ENCODE assay signal across 19 mouse cellular contexts in the genomic region with DNA sequence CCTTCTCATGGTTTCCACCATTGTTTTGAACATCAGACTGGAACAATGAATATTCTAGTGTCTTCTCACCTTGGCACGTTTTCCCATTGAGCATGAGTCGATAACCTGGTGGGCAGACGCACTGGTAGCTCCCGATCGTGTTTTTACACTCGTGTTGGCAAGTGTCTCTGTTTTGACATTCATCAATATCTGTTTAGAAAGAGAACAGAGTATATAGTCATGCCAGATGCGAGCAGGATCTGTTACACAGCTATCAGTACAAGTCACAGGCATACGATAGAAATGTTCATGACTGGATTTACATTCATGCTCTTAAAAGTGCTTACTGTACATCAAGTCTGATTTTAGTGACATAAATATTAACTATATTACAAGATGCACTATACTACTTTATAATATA.
DNase-seq lines count a peak whose midpoint lies in the region; ATAC-seq and TF ChIP-seq lines count a peak whose summit lies in the region.
"Had no signal": no experiment of that assay in that cellular context is flagged by ENCODE, and none has a peak within 500 bp of the region (broad histone marks: within the 10 kb centered on the region; RNA-seq: fewer than 3 reads in every experiment).

No protein-coding gene starts in this region.

- TF ChIP-seq CTCF in forebrain, postnatal 0 days (IDR thresholded peaks at IDR 0.05; ENCODE audit: low read depth) = no peak

- DNase-seq in forebrain, postnatal 0 days = peak; percentile 3
- DNase-seq in adipocyte (ENCODE audit: low spot score) = no peak
- DNase-seq: adrenal gland, adult 8-10 months; adrenal gland, postnatal 14 days; adrenal gland, postnatal 36 days; cerebellum, adult 11 months; cerebellum, adult 18-20 months; cerebellum, adult 8-10 months; cerebellum, adult 9-11 months; cerebellum, postnatal 14 days; cerebellum, postnatal 36 days; embryo, embryonic 11 days; gastrocnemius, adult 2 months had no signal

- 68% methylated on average over 8 of the region's 8 CpGs for WGBS in forebrain, embryonic 15.5 days
- 79% methylated on average over 8 of the region's 8 CpGs for WGBS in forebrain, embryonic 13.5 days
- WGBS in forebrain, postnatal 0 days = 61% methylated on average over 8 of the region's 8 CpGs
- WGBS in forebrain, embryonic 12.5 days = 86% methylated on average over 8 of the region's 8 CpGs

- no peaks in the 10 kb centered on the region for H3K27me3 ChIP-seq in forebrain, embryonic 15.5 days
- no peaks in the 10 kb centered on the region for H3K27me3 ChIP-seq in forebrain, embryonic 13.5 days
- H3K27me3 ChIP-seq in forebrain, postnatal 0 days (ENCODE audit: insufficient read depth, low read length) = no peaks in the 10 kb centered on the region
- no peaks in the 10 kb centered on the region for H3K27me3 ChIP-seq in forebrain, embryonic 12.5 days
- H3K27me3 ChIP-seq: embryonic facial prominence, embryonic 13.5 days; embryonic facial prominence, embryonic 15.5 days had no signal

- no peak overlapping the region for H3K9ac ChIP-seq in forebrain, embryonic 15.5 days (replicated peaks)
- H3K9ac ChIP-seq in forebrain, embryonic 13.5 days = no peak overlapping the region
- H3K9ac ChIP-seq in forebrain, postnatal 0 days = no peak overlapping the region
- H3K9ac ChIP-seq in forebrain, embryonic 12.5 days = no peak overlapping the region
- H3K9ac ChIP-seq: embryonic facial prominence, embryonic 13.5 days; embryonic facial prominence, embryonic 15.5 days had no signal

- H3K36me3 ChIP-seq in forebrain, embryonic 15.5 days = no peaks in the 10 kb centered on the region
- H3K36me3 ChIP-seq in forebrain, embryonic 13.5 days (ENCODE audit: poor library complexity, severe bottlenecking) = no peaks in the 10 kb centered on the region
- H3K36me3 ChIP-seq in forebrain, postnatal 0 days (ENCODE audit: insufficient read depth) = no peaks in the 10 kb centered on the region
- H3K36me3 ChIP-seq in forebrain, embryonic 12.5 days (replicated peaks) = no peaks in the 10 kb centered on the region

- no peaks in the 10 kb centered on the region for H3K9me3 ChIP-seq in forebrain, embryonic 15.5 days
- no peaks in the 10 kb centered on the region for H3K9me3 ChIP-seq in forebrain, embryonic 13.5 days (replicated peaks)
- H3K9me3 ChIP-seq in forebrain, postnatal 0 days (ENCODE audit: low read length) = no peaks in the 10 kb centered on the region
- H3K9me3 ChIP-seq in forebrain, embryonic 12.5 days = no peaks in the 10 kb centered on the region
- H3K9me3 ChIP-seq: embryonic facial prominence, embryonic 13.5 days; embryonic facial prominence, embryonic 15.5 days had no signal

- no peak overlapping the region for H3K4me3 ChIP-seq in forebrain, embryonic 15.5 days
- H3K4me3 ChIP-seq in forebrain, embryonic 13.5 days = no peak overlapping the region
- no peak overlapping the region for H3K4me3 ChIP-seq in forebrain, postnatal 0 days (ENCODE audit: low read depth, low read length)
- H3K4me3 ChIP-seq in forebrain, embryonic 12.5 days (replicated peaks) = no peak overlapping the region
- H3K4me3 ChIP-seq: embryonic facial prominence, embryonic 13.5 days; embryonic facial prominence, embryonic 15.5 days; erythroblast, embryonic 14.5 days; gastrocnemius, adult 2 months had no signal

- H3K4me2 ChIP-seq in forebrain, embryonic 15.5 days (replicated peaks) = no peak overlapping the region
- H3K4me2 ChIP-seq in forebrain, embryonic 13.5 days = no peak overlapping the region
- H3K4me2 ChIP-seq in forebrain, postnatal 0 days (ENCODE audit: low read depth) = no peak overlapping the region
- H3K4me2 ChIP-seq in forebrain, embryonic 12.5 days = no peak overlapping the region
- H3K4me2 ChIP-seq: embryonic facial prominence, embryonic 13.5 days; embryonic facial prominence, embryonic 15.5 days had no signal

- no peak overlapping the region for H3K27ac ChIP-seq in forebrain, embryonic 15.5 days (replicated peaks)
- no peak overlapping the region for H3K27ac ChIP-seq in forebrain, embryonic 13.5 days
- no peak overlapping the region for H3K27ac ChIP-seq in forebrain, postnatal 0 days (ENCODE audit: low read depth, low read length)
- H3K27ac ChIP-seq in forebrain, embryonic 12.5 days = no peak overlapping the region
- H3K27ac ChIP-seq: embryonic facial prominence, embryonic 13.5 days; embryonic facial prominence, embryonic 15.5 days; gastrocnemius, adult 2 months had no signal

- H3K4me1 ChIP-seq in forebrain, embryonic 15.5 days = no peaks in the 10 kb centered on the region
- 0 out of 2 replicates have a peak, but pooled peaks cover 3% of the 10 kb centered on the region for H3K4me1 ChIP-seq in forebrain, embryonic 13.5 days
- no peaks in the 10 kb centered on the region; the same call in 1 of the 2 replicates for H3K4me1 ChIP-seq in forebrain, postnatal 0 days (ENCODE audit: insufficient read depth)
- H3K4me1 ChIP-seq in forebrain, embryonic 12.5 days = no peaks in the 10 kb centered on the region
- H3K4me1 ChIP-seq: embryonic facial prominence, embryonic 15.5 days had no signal

- ATAC-seq in forebrain, embryonic 15.5 days (replicated peaks) = 0 out of 2 replicates have a peak, but pooled peaks have one; percentile 51
- ATAC-seq in forebrain, embryonic 13.5 days = no peak
- no peak for ATAC-seq in forebrain, postnatal 0 days
- ATAC-seq in forebrain, embryonic 12.5 days (ENCODE audit: low FRiP score) = no peak
